Mouse (Mus musculus) myocyte (in vitro differentiated cells): ENCODE measurements at regions not wholly inside any gene's neighbourhood (a gene's known extent, or its start where the extent isn't known, plus 50 kb on each side); places are given as distances from the start of the nearest gene placed in this dataset.

Experiments used
- H3K27me3 ChIP-seq: one replicate; pipeline ENCODE4 v1.6.1; 2011; ENCODE audit not compliant: control insufficient read depth, insufficient read depth, insufficient read length
- H3K36me3 ChIP-seq: one replicate; pipeline ENCODE4 v1.6.1; 2011; ENCODE audit not compliant: control insufficient read depth, insufficient read depth
- H3K4me2 ChIP-seq: one replicate; pipeline ENCODE4 v1.6.1; 2011; ENCODE audit warnings: low read depth, control low read depth
- H3K4me3 ChIP-seq: one replicate; pipeline ENCODE4 v1.5.1; 2011; ENCODE audit warnings: mild to moderate bottlenecking, control low read depth, moderate library complexity
- H3K79me2 ChIP-seq: one replicate; pipeline ENCODE4 v1.6.1; 2011; ENCODE audit not compliant: control insufficient read depth, insufficient read depth
- H3ac ChIP-seq: one replicate; pipeline ENCODE4 v1.6.1; 2011; ENCODE audit not compliant: control insufficient read depth, insufficient read length
- CEBPB ChIP-seq: IDR thresholded peaks from 2 replicates; pipeline ENCODE4 v1.6.1; 2011; ENCODE audit warnings: mild to moderate bottlenecking, moderate library complexity; ENCODE audit not compliant: poor library complexity, insufficient read depth, severe bottlenecking
- E2F4 ChIP-seq: IDR thresholded peaks from one replicate; pipeline ENCODE4 v1.6.1; 2011; ENCODE audit warnings: mild to moderate bottlenecking, control low read depth, moderate library complexity; ENCODE audit not compliant: insufficient read depth
- MAX ChIP-seq: IDR thresholded peaks from one replicate; pipeline ENCODE4 v1.6.1; 2011; ENCODE audit warnings: low read depth, mild to moderate bottlenecking, control low read depth
- MYOD1 ChIP-seq, 3 experiments: IDR thresholded peaks; one replicate each; pipeline ENCODE4 v1.6.1; 2011; ENCODE audit warnings: control low read depth in 2 of 3, low read depth in 2 of 3, mild to moderate bottlenecking in 2 of 3, moderate library complexity in 1 of 3; ENCODE audit not compliant: insufficient read length in 2 of 3, control insufficient read depth in 1 of 3
- MYOG ChIP-seq, 3 experiments: IDR thresholded peaks; one replicate each; pipeline ENCODE4 v1.6.1; 2011; ENCODE audit warnings: control low read depth in 2 of 3, low read depth in 2 of 3, mild to moderate bottlenecking in 2 of 3; ENCODE audit not compliant: insufficient read length in 2 of 3, control insufficient read depth in 1 of 3, insufficient read depth in 1 of 3
- POLR2A ChIP-seq: IDR thresholded peaks from one replicate; pipeline ENCODE4 v1.6.1; 2011; ENCODE audit warnings: low read depth, mild to moderate bottlenecking, control low read depth, moderate library complexity; ENCODE audit not compliant: insufficient read length
- POLR2AphosphoS2 ChIP-seq: IDR thresholded peaks from one replicate; pipeline ENCODE4 v1.6.1; 2011; ENCODE audit warnings: low read depth, control low read depth; ENCODE audit not compliant: insufficient read length
- REST ChIP-seq: IDR thresholded peaks from one replicate; pipeline ENCODE4 v1.6.1; 2011; ENCODE audit warnings: mild to moderate bottlenecking, control low read depth, moderate library complexity; ENCODE audit not compliant: insufficient read depth, insufficient read length
- SRF ChIP-seq: IDR thresholded peaks from one replicate; pipeline ENCODE4 v1.6.1; 2011; ENCODE audit warnings: low read depth; ENCODE audit not compliant: control insufficient read depth, insufficient read length
- TCF12 ChIP-seq: IDR thresholded peaks from one replicate; pipeline ENCODE4 v1.6.1; 2011; ENCODE audit warnings: mild to moderate bottlenecking, control low read depth; ENCODE audit not compliant: poor library complexity, insufficient read depth, severe bottlenecking
- TCF3 ChIP-seq: IDR thresholded peaks from one replicate; pipeline ENCODE4 v1.6.1; 2011; ENCODE audit warnings: low read depth, control low read depth; ENCODE audit not compliant: insufficient read length
- USF1 ChIP-seq: IDR thresholded peaks from one replicate; pipeline ENCODE4 v1.6.1; 2011; ENCODE audit warnings: low read depth, mild to moderate bottlenecking, control low read depth, moderate library complexity

DNA sequence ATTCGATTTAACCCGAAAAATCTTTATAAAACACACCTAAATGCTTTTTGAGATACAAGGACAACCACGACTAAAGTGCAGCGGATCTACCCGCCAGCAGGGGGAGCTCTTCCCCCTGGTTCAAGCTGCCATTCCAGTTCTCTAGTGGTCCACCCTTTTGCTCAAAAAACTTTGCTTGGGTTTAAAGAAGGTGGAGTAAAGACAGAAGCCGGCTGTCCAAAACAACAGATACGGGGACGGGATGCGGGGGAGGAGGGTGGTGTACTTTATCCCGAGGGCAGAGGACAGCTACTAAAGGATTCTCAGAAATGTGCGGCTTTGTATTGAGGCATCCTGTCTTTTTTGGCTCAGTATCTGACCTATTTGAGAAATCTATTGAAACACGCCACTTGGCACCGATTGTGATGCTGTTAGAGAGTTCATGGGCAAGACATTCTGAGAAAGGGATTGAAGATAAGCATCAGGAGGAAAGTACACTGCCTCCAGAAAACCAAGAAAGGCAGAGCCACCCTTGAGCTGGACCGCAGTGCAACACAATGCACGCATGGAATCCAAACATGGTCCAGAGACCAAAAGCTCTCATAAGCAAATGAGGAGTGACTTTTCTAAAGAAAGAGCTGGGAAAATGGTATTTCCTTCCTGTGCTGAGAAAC lies 385.6 kb upstream of the 9430069I07Rik start:
- Histone ChIP-seq H3K27me3 (no peaks in the 10 kb centered on the region), H3K36me3 (no peaks in the 10 kb centered on the region), H3ac (no peak overlapping the region), H3K79me2 (no peaks in the 10 kb centered on the region), H3K4me2 (no peak overlapping the region), H3K4me3 (no peak overlapping the region)
- TF ChIP-seq MYOG (IDR thresholded peaks at IDR 0.05; ENCODE audit: control insufficient read depth in 1 of 3, insufficient read depth in 1 of 3, insufficient read length in 2 of 3, low read depth in 2 of 3) (no peak), POLR2A (no peak), USF1 (no peak), TCF3 (no peak), MAX (no peak), E2F4 (no peak), REST (no peak), CEBPB (no peak), POLR2AphosphoS2 (no peak), SRF (no peak), MYOD1 (IDR thresholded peaks at IDR 0.05; ENCODE audit: control insufficient read depth in 1 of 3, insufficient read length in 2 of 3, low read depth in 2 of 3) (no peak), TCF12 (no peak)

DNA sequence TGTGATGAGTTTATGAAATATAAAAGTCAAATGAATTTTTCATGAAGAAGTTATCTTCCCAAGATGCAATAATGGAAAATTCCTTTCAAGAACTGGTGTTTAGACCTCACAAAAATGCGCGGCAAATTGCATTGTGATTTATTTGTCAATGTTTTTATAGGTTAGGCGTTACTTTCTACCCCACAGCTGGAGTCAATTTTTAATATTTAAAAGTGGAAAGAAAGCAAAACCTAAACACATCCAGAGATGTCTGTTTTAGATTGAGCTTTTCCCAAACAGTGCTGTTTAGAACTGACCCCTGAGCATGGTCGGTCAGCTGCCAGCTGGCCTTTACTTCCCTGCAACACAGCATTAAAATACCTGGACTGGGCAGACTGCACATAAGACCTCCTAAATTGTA lies 383.8 kb upstream of the 9430069I07Rik start:
- Histone ChIP-seq H3K4me3 (no peak overlapping the region), H3K27me3 (no peaks in the 10 kb centered on the region), H3ac (no peak overlapping the region), H3K79me2 (no peaks in the 10 kb centered on the region), H3K36me3 (no peaks in the 10 kb centered on the region), H3K4me2 (no peak overlapping the region)
- TF ChIP-seq REST = no peak
- no peak for TF ChIP-seq TCF12
- TF ChIP-seq TCF3 = no peak
- TF ChIP-seq SRF = no peak
- no peak for TF ChIP-seq E2F4
- no peak for TF ChIP-seq CEBPB
- no peak for TF ChIP-seq POLR2A
- TF ChIP-seq USF1 = no peak
- TF ChIP-seq MAX = no peak
- TF ChIP-seq POLR2AphosphoS2 = no peak
- TF ChIP-seq MYOD1 (IDR thresholded peaks at IDR 0.05; ENCODE audit: control insufficient read depth in 1 of 3, insufficient read length in 2 of 3, low read depth in 2 of 3) = no peak
- no peak for TF ChIP-seq MYOG (IDR thresholded peaks at IDR 0.05; ENCODE audit: control insufficient read depth in 1 of 3, insufficient read depth in 1 of 3, insufficient read length in 2 of 3, low read depth in 2 of 3)
